Mouse (Mus musculus): Measurements from ENCODE around the gene Tradd.

Gene Tradd

DNA sequence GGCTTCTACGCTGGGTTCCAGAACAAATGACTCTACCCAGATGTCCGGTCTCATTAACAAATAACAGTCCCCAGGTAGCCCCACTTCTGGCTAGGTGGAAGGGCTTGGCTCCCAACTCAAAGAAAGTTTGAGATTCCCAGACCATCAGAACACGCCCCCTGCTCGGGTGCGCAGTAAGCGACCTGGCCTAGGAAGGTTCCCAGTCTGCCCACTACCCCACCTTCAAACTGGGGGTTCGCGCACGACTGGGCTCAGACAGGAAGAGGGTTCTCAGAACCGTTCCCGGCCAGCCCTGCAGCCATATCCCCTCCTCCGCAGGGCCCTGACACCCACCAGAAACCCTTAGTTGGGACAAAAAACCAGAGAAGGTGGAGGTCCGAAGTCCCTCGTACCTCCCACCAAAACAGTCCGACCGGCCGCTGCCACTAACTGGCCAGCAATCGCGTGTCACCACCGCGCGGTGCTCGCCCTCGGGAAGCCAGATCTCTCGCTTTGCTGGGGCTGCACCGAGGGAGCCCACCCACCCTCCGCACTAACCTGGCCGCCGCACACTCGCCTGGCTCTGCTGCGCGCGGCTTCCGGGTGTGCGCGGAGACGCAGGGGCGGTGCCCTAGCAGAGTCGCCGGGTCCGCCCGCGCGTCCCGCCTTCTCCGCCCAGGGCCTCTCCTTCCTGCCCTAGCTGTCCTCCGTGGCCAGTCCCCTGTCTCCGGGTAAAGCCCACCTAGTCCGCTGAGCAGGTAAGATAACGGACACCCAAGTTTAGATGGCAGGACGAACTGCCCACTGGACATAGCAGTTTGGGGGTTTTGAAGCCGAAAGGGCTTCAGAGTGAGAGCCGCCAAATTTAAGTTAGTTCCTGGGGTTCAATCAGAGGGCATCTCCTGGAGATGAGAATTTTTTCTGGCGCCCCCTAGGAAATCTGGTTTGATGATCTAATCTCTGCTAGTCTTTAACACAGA lies at the start of gene Tradd, which contains the start of gene Fbxl8:
Gene Tradd (minus strand): TSS at position 586 of the 959 bp plus-strand sequence.
Gene Fbxl8 (plus strand): TSS at position 625 of the 959 bp plus-strand sequence.
- DNase-seq = peak; percentile 78 to 79

DNA sequence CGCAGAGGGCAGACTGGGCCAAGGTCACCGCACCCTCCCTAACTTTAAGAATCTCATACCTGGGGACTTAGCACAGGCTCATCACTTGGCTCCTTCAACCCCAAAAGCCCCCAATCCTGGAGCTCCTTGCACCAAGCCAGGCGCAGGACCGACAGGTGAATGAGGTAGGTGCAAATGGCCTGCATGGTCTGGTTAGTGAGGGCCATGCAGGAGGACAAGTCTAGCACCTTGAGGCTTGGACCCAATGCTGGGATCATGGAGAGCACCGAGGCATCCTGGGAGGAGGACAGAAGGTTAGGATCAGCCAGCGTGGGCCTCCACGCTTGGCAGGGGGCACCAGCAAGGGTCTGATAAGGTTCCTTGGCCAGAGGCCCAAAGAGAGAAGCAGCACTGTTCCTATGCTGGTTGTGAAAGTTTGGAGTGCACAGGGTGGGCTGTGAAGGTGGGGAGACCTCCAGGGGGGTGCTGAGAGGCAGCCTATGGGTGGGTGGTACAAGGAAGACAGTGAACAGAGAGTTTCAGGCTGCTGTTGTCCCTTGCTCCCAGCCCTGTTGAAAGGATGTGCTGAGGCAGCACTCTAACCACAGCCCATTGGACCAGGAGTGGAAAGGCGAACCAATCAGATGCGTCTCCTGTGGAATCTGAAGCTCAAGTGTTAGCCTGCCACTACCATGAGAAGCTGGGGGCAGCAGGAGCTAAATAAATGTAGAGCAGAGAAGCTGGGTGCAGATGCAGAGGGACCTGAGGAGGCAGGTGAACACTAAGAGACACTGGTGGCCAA lies 49.4 kb upstream of the Tradd start:
- no peak for DNase-seq

GRCm38 (mm10) chr8:105312891-105313481 lies 48.6 kb upstream of the Tradd start:
- no peak for DNase-seq

- no peak for DNase-seq
Observed at GRCm38 (mm10) chr8:105311718-105312117, 47.3 kb upstream of the Tradd start.

DNA sequence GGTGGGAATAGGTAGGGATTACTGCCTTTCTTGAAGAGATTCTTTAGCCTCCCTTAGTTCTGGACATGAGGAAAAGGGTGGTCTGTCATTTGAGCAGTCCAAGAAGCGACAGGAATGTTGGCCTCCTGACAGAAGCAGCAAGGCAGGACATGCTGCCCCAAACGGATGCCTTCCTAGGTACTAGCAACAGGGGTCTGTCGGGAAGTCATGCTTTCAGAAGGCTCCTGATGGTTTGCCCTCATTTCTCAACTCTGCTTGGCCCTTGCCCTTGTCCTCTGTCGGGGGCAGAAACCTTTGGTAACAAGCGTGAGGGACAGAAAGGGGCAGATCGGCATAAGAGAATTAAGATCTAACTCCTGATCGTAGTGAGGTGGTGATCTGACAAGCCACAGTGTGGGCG lies 45.7 kb upstream of the Tradd start:
- DNase-seq = no peak

- DNase-seq = no peak
Observed at GRCm38 (mm10) chr8:105309142-105309847, 44.9 kb upstream of the Tradd start.

GRCm38 (mm10) chr8:105308428-105308827 lies 44.0 kb upstream of the Tradd start:
- DNase-seq = no peak

- DNase-seq = no peak
Observed at GRCm38 (mm10) chr8:105307670-105308069, 43.3 kb upstream of the Tradd start.

- DNase-seq = no peak
Observed at GRCm38 (mm10) chr8:105306146-105306691, 41.8 kb upstream of the Tradd start.

- DNase-seq = peak; percentile 13 to 17
Observed at GRCm38 (mm10) chr8:105305211-105306145, 41.1 kb upstream of the Tradd start, which contains the start of gene Elmo3. Gene Elmo3, plus strand, starts transcription at chr8:105305601.

DNA sequence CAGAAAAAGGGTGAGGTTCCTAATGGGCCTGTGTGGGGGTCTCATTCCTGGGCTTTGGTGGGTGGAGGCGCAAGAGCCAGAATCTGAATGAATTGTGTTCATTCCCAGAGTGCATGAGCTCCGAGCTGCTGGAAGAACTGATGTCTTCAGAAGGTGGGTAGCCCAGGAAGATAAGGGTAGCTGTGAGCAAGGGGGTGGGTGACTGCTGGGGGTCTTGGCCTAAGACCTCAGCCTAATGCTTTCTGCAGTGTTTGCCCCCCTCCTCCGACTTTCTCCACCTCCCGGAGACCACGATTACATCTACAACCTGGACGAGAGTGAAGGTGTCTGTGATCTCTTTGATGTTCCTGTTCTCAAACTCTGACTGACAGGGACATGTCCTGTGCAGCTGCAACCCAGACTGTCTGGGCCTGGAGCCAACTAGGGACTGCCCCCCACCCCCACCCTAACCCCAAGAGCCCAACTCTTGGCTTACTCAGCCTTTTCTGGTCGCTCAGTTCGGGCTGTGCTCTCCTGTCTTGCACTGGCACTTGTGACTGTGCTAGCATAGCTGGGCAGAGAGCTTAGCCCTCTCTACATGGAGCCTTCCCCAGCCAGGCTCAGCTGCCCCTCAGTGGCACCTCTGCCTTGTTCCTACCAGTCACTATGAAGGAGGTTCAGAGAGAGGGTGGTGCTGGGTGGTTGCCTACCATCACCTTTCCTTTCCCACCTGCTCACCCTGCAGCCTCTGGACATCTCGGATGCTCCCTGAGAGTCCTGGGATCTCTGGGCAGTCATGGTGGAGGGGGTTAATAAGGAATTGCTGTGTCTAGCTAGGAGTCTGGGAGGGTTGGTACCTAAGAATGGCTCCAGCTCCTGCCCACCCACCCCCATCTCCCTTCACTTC lies 40.2 kb upstream of the Tradd start:
- no peak for DNase-seq

- no peak for DNase-seq
Observed at GRCm38 (mm10) chr8:105303874-105304273, 39.5 kb upstream of the Tradd start.

- DNase-seq = no peak
Observed at GRCm38 (mm10) chr8:105303396-105303795, 39.0 kb upstream of the Tradd start.

DNA sequence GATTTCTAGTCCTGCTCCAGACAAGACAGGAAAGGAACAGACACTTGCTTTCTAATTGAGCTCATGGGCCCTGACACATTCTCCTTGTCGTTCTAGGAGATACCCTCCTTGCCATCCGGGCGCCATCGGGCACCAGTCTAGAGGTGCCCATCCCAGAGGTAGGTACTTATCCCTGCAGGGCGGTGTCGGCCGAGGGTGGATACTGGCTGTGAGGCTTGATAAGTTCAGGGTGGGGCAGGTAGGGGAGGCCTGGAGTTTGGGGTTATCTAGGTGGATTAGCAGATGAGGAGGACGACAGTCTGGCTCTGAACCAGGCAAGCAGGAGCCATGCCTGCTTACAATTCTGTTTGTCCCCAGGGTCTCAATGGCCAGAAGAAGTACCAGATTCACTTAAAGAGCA lies 35.6 kb upstream of the Tradd start:
- DNase-seq = no peak

- DNase-seq = no peak
Observed at GRCm38 (mm10) chr8:105298351-105299252, 34.2 kb upstream of the Tradd start.

- peak; percentile 91 to 92 for DNase-seq
Observed at GRCm38 (mm10) chr8:105297511-105298192, 33.2 kb upstream of the Tradd start, which contains the start of gene E2f4. Gene E2f4, plus strand, starts transcription at chr8:105297663.

- DNase-seq = no peak
Observed at GRCm38 (mm10) chr8:105295895-105296573, 31.6 kb upstream of the Tradd start, which contains the start of gene Exoc3l. Gene Exoc3l, minus strand, starts transcription at chr8:105296101.

Measured in B cell, adult 2 months (primary cell).